Mouse (Mus musculus) thymus, adult 2 months (tissue): ENCODE measurements at regions not wholly inside any gene's neighbourhood (a gene's known extent, or its start where the extent isn't known, plus 50 kb on each side); places are given as distances from the start of the nearest gene placed in this dataset.

ENCODE experiments used
- CTCF ChIP-seq: fragments of 200-500 bp; IDR thresholded peaks from 2 replicates; pipeline ENCODE4 v1.5.1; 2012; ENCODE audit warnings: mild to moderate bottlenecking, control low read depth, low read length, moderate library complexity, borderline replicate concordance; ENCODE audit not compliant: control insufficient read depth, poor library complexity, insufficient read depth; ENCODE audit errors: extremely low read depth
- POLR2A ChIP-seq: fragments of 200-500 bp; IDR thresholded peaks from 2 replicates; pipeline ENCODE4 v1.6.1; 2012; ENCODE audit warnings: mild to moderate bottlenecking, low read length, control low read depth, moderate library complexity; ENCODE audit not compliant: control insufficient read depth, poor library complexity, insufficient read depth; ENCODE audit errors: extremely low read depth

GRCm38 (mm10) chr16:30205314-30205815 lies 61.9 kb downstream of the Cpn2 start:
- TF ChIP-seq CTCF (no peak), POLR2A (no peak)
